Mouse (Mus musculus): ENCODE measurements around the gene Dlgap4.

DNA sequence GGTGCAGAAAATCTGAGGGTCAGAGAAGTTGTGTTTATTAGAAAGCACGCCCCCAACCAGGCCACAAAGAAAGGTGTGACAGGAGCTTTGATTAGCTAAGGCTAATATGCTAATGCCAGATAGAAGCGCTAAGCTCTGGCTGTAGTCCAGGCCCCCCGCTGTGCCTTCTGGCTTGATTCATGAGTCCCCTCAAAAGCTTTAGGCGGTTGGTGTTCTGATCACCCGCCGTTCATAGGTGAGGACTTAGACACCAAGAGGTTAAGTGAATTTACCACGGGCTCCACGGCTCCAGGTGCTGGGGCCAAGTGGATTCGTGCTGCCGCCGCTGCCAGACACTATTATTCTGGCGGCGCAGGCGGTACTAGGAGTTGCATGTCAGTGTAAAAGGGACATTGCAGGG lies 75.1 kb downstream of the Dlgap4 start:
- no peak for TF ChIP-seq POLR2A (IDR thresholded peaks at IDR 0.05; ENCODE audit: control insufficient read depth, extremely low read depth, insufficient read depth, low read length, poor library complexity)
- no peak for TF ChIP-seq CTCF (IDR thresholded peaks at IDR 0.05; ENCODE audit: borderline replicate concordance, control insufficient read depth, extremely low read depth, insufficient read depth, low read length, poor library complexity)

Measured in thymus, adult 2 months (tissue).